Mouse (Mus musculus) heart, postnatal 0 days (tissue): ENCODE data around the gene DXBay18. TPM values are rescaled to one million over a fixed set of nuclear protein-coding genes. Genes with fewer than 3 reads are reported as not detected.

Experiments
- polyA plus RNA-seq: library from polyadenylated mRNA; unstranded; fragments of >200 nt; fragmentation: Nextera tagmentation; extraction: Ambion mirVana; gene quantifications from 2 replicates; pipeline ENCODE4 v1.2.1, GENCODE M21; 2015
- total RNA-seq: library from RNA; depleted of rRNA; stranded (reverse); fragments of >200 nt; gene quantifications from 2 replicates; pipeline ENCODE4 v1.2.3, GENCODE M21; 2014; ENCODE audit warnings: low replicate concordance; rRNA removed

DXBay18 gene
- total and polyA plus RNA-seq, 2 experiments from 2014 or later: not detected

Other genes with a start within 250 kb of the DXBay18 start
- gene Cetn2, start 231.0 kb downstream of the DXBay18 start, total RNA-seq: 16.8 and 24.7 TPM in 2 replicates
- 62.0 and 62.5 TPM in 2 replicates for gene Cetn2, start 231.0 kb downstream of the DXBay18 start, polyA plus RNA-seq
- gene Nsdhl, start 230.9 kb downstream of the DXBay18 start, total RNA-seq: 5.6 and 12.6 TPM in 2 replicates
- gene Nsdhl, start 230.9 kb downstream of the DXBay18 start, polyA plus RNA-seq: 11.8 and 12.7 TPM in 2 replicates
- 0.46 and 0.61 TPM in 2 replicates for gene Zfp185, start 162.1 kb downstream of the DXBay18 start, total RNA-seq
- 1.5 TPM in 2 replicates for gene Zfp185, start 162.1 kb downstream of the DXBay18 start, polyA plus RNA-seq
- not detected in 2 replicates for gene Pnma5, start 112.3 kb downstream of the DXBay18 start, total RNA-seq
- gene Pnma5, start 112.3 kb downstream of the DXBay18 start, polyA plus RNA-seq: not detected in 2 replicates
- not detected in 2 replicates for gene Pnma3, start 84.7 kb downstream of the DXBay18 start, total RNA-seq
- gene Pnma3, start 84.7 kb downstream of the DXBay18 start, polyA plus RNA-seq: not detected in 2 replicates
- 0.23 TPM in 1 of 2 replicates, not detected in the other for gene Xlr4a, start 67.0 kb downstream of the DXBay18 start, total RNA-seq
- 2.2 TPM in 1 of 2 replicates, not detected in the other for gene Xlr4a, start 67.0 kb downstream of the DXBay18 start, polyA plus RNA-seq
- gene Xlr3a, start 52.4 kb downstream of the DXBay18 start, total RNA-seq: 9.2 TPM in 1 of 2 replicates, not detected in the other
- gene Xlr3a, start 52.4 kb downstream of the DXBay18 start, polyA plus RNA-seq: 0.34 and 2.3 TPM in 2 replicates
- gene Gm14685, start 32.4 kb downstream of the DXBay18 start, total RNA-seq: not detected in 2 replicates
- gene Gm14685, start 32.4 kb downstream of the DXBay18 start, polyA plus RNA-seq: not detected in 2 replicates
- gene Xlr5b, start 654 bp downstream of the DXBay18 start, total RNA-seq: not detected in 2 replicates
- not detected in 2 replicates for gene Xlr5b, start 654 bp downstream of the DXBay18 start, polyA plus RNA-seq
- gene Spin2d, start 27.5 kb upstream of the DXBay18 start, total RNA-seq: not detected in 2 replicates
- gene Spin2d, start 27.5 kb upstream of the DXBay18 start, polyA plus RNA-seq: not detected in 2 replicates
- gene Xlr3b, start 42.8 kb upstream of the DXBay18 start, total RNA-seq: 2.3 TPM in 1 of 2 replicates, not detected in the other
- gene Xlr3b, start 42.8 kb upstream of the DXBay18 start, polyA plus RNA-seq: 1.0 and 4.1 TPM in 2 replicates
- not detected in 2 replicates for gene Xlr4b, start 64.9 kb upstream of the DXBay18 start, total RNA-seq
- gene Xlr4b, start 64.9 kb upstream of the DXBay18 start, polyA plus RNA-seq: 0.90 TPM in 1 of 2 replicates, not detected in the other
- 16.0 and 20.7 TPM in 2 replicates for gene F8a, start 78.8 kb upstream of the DXBay18 start, total RNA-seq
- 12.3 and 12.4 TPM in 2 replicates for gene F8a, start 78.8 kb upstream of the DXBay18 start, polyA plus RNA-seq
- gene Xlr4c, start 93.7 kb upstream of the DXBay18 start, total RNA-seq: not detected in 2 replicates
- gene Xlr4c, start 93.7 kb upstream of the DXBay18 start, polyA plus RNA-seq: 0.38 TPM in 1 of 2 replicates, not detected in the other
- not detected in 2 replicates for gene Xlr3c, start 115.9 kb upstream of the DXBay18 start, total RNA-seq
- not detected in 2 replicates for gene Xlr3c, start 115.9 kb upstream of the DXBay18 start, polyA plus RNA-seq
- gene Xlr5a, start 143.5 kb upstream of the DXBay18 start, total RNA-seq: not detected in 2 replicates
- gene Xlr5a, start 143.5 kb upstream of the DXBay18 start, polyA plus RNA-seq: not detected in 2 replicates
- not detected in 2 replicates for gene Xlr5c, start 143.5 kb upstream of the DXBay18 start, total RNA-seq
- not detected in 2 replicates for gene Xlr5c, start 143.5 kb upstream of the DXBay18 start, polyA plus RNA-seq
- not detected in 2 replicates for gene Gm45015, start 187.4 kb upstream of the DXBay18 start, total RNA-seq
- gene Gm45015, start 187.4 kb upstream of the DXBay18 start, polyA plus RNA-seq: not detected in 2 replicates
- gene Zfp275, start 193.2 kb upstream of the DXBay18 start, total RNA-seq: 25.4 and 28.8 TPM in 2 replicates
- 3.2 and 3.3 TPM in 2 replicates for gene Zfp275, start 193.2 kb upstream of the DXBay18 start, polyA plus RNA-seq
- not detected in 2 replicates for gene Gm18336, start 249.3 kb upstream of the DXBay18 start, total RNA-seq
- gene Gm18336, start 249.3 kb upstream of the DXBay18 start, polyA plus RNA-seq: not detected in 2 replicates